Mouse (Mus musculus) myocyte (in vitro differentiated cells): ENCODE data around the gene Prkcb.

Experiments used
- POLR2A ChIP-seq: IDR thresholded peaks from one replicate; pipeline ENCODE4 v1.6.1; 2011; ENCODE audit warnings: low read depth, mild to moderate bottlenecking, control low read depth, moderate library complexity; ENCODE audit not compliant: insufficient read length
- TCF12 ChIP-seq: IDR thresholded peaks from one replicate; pipeline ENCODE4 v1.6.1; 2011; ENCODE audit warnings: mild to moderate bottlenecking, control low read depth; ENCODE audit not compliant: poor library complexity, insufficient read depth, severe bottlenecking
- USF1 ChIP-seq: IDR thresholded peaks from one replicate; pipeline ENCODE4 v1.6.1; 2011; ENCODE audit warnings: low read depth, mild to moderate bottlenecking, control low read depth, moderate library complexity

DNA sequence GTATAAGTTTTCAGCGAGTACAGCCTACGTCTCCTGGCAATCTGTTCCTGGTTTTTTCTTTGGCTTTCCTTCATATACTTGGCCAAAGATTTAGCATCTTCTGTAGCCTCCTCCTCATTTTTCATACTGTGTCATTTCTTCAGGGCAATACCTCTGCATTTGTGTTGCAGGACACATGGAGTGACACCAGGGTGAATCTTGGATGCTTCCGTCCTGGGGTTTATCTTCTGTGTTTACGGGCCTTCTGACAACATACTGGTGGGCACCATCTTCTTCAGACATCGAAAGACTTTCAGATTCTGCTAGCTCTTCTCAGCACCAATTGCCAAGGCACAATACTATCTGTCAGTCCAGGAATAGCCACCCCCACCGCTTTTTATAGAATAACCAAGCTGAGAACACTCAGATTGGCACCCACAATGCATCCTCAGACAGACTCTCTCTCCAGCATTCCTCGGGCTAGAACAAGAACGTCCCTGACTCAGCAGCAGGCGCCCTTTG lies 39.2 kb upstream of the Prkcb start:
- TF ChIP-seq TCF12, result no peak
- TF ChIP-seq POLR2A, result no peak
- no peak for TF ChIP-seq USF1
